Mouse (Mus musculus): ENCODE measurements around the gene Tfec. TPM values are rescaled to one million over a fixed set of nuclear protein-coding genes. Genes with fewer than 3 reads are reported as not detected.

Tfec gene
- polyA plus RNA-seq (2015; fragmentation: Illumina TruSeq; extraction: RNeasy Lipid Tissue Mini Kit (QIAGEN cat#74804); ENCODE audit: low read depth, low replicate concordance) = not detected

DNA sequence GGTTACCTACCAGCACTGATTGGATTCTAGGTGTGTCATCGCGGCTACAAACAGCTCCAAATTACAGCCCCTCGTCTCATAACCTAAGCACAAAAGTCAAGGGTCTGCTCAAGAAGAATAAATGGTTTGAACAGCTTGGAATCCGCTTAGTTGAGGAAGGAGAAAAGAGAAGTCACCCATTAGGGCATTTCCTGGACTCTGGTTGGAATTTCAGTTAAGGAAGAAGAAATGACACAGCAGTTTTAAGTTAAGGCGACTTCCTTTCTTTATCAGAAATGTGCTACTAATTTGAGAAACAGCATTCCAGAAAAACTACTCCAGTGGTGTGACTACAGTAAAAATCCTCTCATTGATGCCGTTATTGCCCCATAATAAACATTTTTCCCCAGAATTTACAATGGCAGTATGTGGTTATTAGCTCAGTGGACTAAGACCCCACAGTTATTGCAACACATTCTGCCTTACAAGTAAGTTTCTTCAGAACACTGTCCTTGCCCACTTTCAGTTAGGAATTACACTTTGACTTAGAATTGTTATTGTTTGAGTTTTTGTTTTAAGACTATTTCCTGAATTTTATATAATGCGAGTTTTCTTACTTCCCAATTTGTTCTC lies at the start of gene Tfec:
TSS of gene Tfec (minus strand) at position 191 of the 612 bp plus-strand sequence.

Other genes starting within 250 kb of the Tfec start
- 2.4 TPM for gene Tes, start 166.7 kb upstream of the Tfec start, polyA plus RNA-seq (2015; fragmentation: Illumina TruSeq; extraction: RNeasy Lipid Tissue Mini Kit (QIAGEN cat#74804); ENCODE audit: low read depth, low replicate concordance)